Mouse (Mus musculus) brain, embryonic 14.5 days (tissue): ENCODE data around the gene Nrxn3.

ENCODE experiments used
- CTCF ChIP-seq: fragments of 200-500 bp; IDR thresholded peaks from 2 replicates; pipeline ENCODE4 v1.5.1; 2012; ENCODE audit warnings: inconsistent platforms, mild to moderate bottlenecking, moderate library complexity, borderline replicate concordance; ENCODE audit not compliant: insufficient read depth, insufficient read length; ENCODE audit errors: extremely low read depth
- POLR2A ChIP-seq: fragments of 200-500 bp; IDR thresholded peaks from 2 replicates; pipeline ENCODE4 v1.6.1; 2012; ENCODE audit warnings: mild to moderate bottlenecking, inconsistent platforms, borderline replicate concordance; ENCODE audit not compliant: poor library complexity, insufficient read depth, insufficient read length, severe bottlenecking; ENCODE audit errors: extremely low read depth

- TF ChIP-seq CTCF (no peak), POLR2A (no peak)
These were observed 127.9 kb downstream of the Nrxn3 start for GRCm38 (mm10) chr12:88850400-88851179.
